Mouse (Mus musculus) stomach, postnatal 0 days (tissue): ENCODE measurements at regions not wholly inside any gene's neighbourhood (a gene's known extent, or its start where the extent isn't known, plus 50 kb on each side); places are given as distances from the start of the nearest gene placed in this dataset.

Experiments used
- CTCF ChIP-seq: IDR thresholded peaks from 2 replicates; pipeline ENCODE4 v1.5.1; 2016; ENCODE audit warnings: antibody characterized with exemption, low read depth, mild to moderate bottlenecking, moderate library complexity
- EP300 ChIP-seq: optimal IDR thresholded peaks from 2 replicates; pipeline ENCODE3; 2016; ENCODE audit warnings: antibody characterized with exemption

- no peak for TF ChIP-seq CTCF
- no peak for TF ChIP-seq EP300
Measured at GRCm38 (mm10) chr11:22632314-22632700, 120.4 kb downstream of the Tmem17 start.
